In the genomic region with DNA sequence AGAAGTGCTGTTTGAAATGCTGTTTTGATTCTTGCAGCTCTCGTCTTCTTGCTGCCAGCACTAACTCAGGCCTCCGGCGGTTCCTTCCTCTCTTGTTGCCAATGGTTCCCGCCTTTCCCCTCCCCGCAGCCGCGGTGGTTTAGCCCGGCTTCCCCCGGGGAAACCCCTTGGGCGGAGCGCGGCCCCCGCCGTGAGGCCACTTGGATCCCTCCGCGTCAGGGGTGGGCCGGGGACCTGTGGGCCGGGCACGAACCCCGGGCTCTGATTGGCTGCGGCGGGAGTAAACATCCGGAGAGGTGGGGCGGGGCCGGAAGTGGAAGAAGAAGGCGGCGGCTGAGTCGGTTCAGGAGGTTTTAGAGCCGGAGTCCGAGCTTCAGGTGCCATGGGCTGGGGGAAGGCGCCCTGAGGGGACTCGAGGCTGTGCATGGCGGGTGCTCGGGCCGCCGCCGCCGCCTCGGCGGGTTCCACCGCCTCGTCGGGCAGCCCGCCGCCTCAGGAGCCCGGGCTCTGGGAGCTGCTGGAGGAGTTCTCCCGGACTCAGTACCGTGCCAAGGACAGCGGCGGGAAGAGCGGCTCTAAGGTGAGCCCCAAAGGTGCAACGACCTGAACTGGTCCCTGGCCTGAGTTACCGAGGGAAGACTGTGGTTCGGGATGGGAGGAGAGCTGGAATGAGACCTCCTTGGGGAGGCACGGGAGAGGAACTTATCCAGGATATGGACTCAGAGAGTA, we compare ENCODE assay signal across 8 mouse cellular contexts. TPM values are rescaled to one million over a fixed set of nuclear protein-coding genes. Genes with fewer than 3 reads are reported as not detected.
DNase-seq lines count a peak whose midpoint lies in the region; ATAC-seq lines count a peak whose summit lies in the region.

Mtmr14 (plus strand) TSS at position 302 of the 729 bp plus-strand sequence.

- ATAC-seq in megakaryocyte progenitor cell, adult 5-6 weeks (replicated peaks; ENCODE audit: poor library complexity) = peak; percentile 98

- DNase-seq in adipocyte (ENCODE audit: low spot score) = peak; percentile 98
- DNase-seq in embryo, embryonic 10 days (ENCODE audit: low spot score) = peak; percentile 96
- peak; percentile 99 for DNase-seq in gastrocnemius, postnatal 10 days
- DNase-seq in induced T-regulatory cell, adult 2 months (ENCODE audit: low read depth) = peak; percentile 99
- DNase-seq in left cerebral cortex, adult 9 months (ENCODE audit: low spot score in 2 of 2) = peak; percentile 92 to 99
- DNase-seq in right cerebral cortex, postnatal 14 days = peak; percentile 99
- DNase-seq in urinary bladder, postnatal 36 days (ENCODE audit: low spot score in 2 of 2) = peak; percentile 99

RNA-seq across cellular contexts. Expression of gene Mtmr14, which starts in this region (rescaled TPM):
- total RNA-seq in gastrocnemius, postnatal 10 days (2021) = 10 to 100 TPM; 11.9 to 13.2 TPM
- total RNA-seq in megakaryocyte progenitor cell, adult 5-6 weeks (2015) = 22.7 and 24.3 TPM in 2 replicates
- total RNA-seq in megakaryocyte progenitor cell, adult 5-6 weeks (2017) = 39.7 and 55.8 TPM in 2 replicates

Comparison
In these comparisons a context has a peak if more than half of its experiments do, and no peak if none do; other contexts are left out.
1. Peak in every context shown above with its lines: DNase-seq and ATAC-seq.